Mouse (Mus musculus) gastrocnemius, postnatal 14 days (tissue): Measurements from ENCODE around the gene Ptpn20. TPM values are rescaled to one million over a fixed set of nuclear protein-coding genes. Genes with fewer than 3 reads are reported as not detected.

ENCODE experiments used
- DNase-seq: peaks from one replicate; pipeline ENCODE4 v3.0.0; 2021; ENCODE audit warnings: mixed read lengths
- intact Hi-C: fragments of 180-260 bp; cut with DNase I; formaldehyde crosslinking; loops from one replicate; pipeline ENCODE4 v1.15.1; 2025; ENCODE audit warnings: low total_unique reads
- long read RNA-seq, 2 experiments: library from polyadenylated mRNA; stranded (forward); transcript quantifications; one replicate each; pipeline ENCODE4 v2.0.0; 2021
- total RNA-seq, 2 experiments: library from RNA; stranded (reverse); gene quantifications; 2 replicates each; pipeline ENCODE4 v1.2.3; 2021

The Ptpn20 gene
- total RNA-seq = not detected
- long read RNA-seq, experiment 1 = 0 reads
- long read RNA-seq, experiment 2 = 0 reads

- intact Hi-C loops = no loop called here
- no peak for DNase-seq
These were observed at the start of gene Ptpn20 for GRCm38 (mm10) chr14:33588951-33589350. Gene Ptpn20, plus strand, starts transcription at chr14:33589207.

- no peak for DNase-seq
- intact Hi-C loops = no loop called here
These were observed 49.3 kb upstream of the Ptpn20 start for GRCm38 (mm10) chr14:33539559-33540167.

- DNase-seq = no peak
- intact Hi-C loops = no loop called here
These were observed 43.4 kb upstream of the Ptpn20 start for GRCm38 (mm10) chr14:33545565-33546143.

GRCm38 (mm10) chr14:33548650-33549049 is 40.4 kb upstream of the Ptpn20 start:
- DNase-seq = no peak
- intact Hi-C loops = no loop called here

GRCm38 (mm10) chr14:33549856-33550255 is 39.2 kb upstream of the Ptpn20 start:
- no peak for DNase-seq
- intact Hi-C loops = no loop called here

GRCm38 (mm10) chr14:33570737-33571136 is 18.3 kb upstream of the Ptpn20 start:
- DNase-seq = no peak
- intact Hi-C loops = no loop called here

GRCm38 (mm10) chr14:33573643-33574042 is 15.4 kb upstream of the Ptpn20 start:
- intact Hi-C loops = no loop called here
- DNase-seq = no peak

- intact Hi-C loops = no loop called here
- no peak for DNase-seq
These were observed 9.1 kb upstream of the Ptpn20 start for GRCm38 (mm10) chr14:33579771-33580484.

GRCm38 (mm10) chr14:33598376-33599130 is 9.5 kb downstream of the Ptpn20 start:
- intact Hi-C loops = no loop called here
- no peak for DNase-seq

GRCm38 (mm10) chr14:33607431-33607830 is 18.4 kb downstream of the Ptpn20 start:
- DNase-seq = no peak
- intact Hi-C loops = no loop called here

GRCm38 (mm10) chr14:33625036-33625435 is 36.0 kb downstream of the Ptpn20 start:
- no peak for DNase-seq
- intact Hi-C loops = no loop called here

GRCm38 (mm10) chr14:33632790-33633372 is 43.9 kb downstream of the Ptpn20 start:
- DNase-seq = no peak
- intact Hi-C loops = no loop called here

- DNase-seq = no peak
- intact Hi-C loops = no loop called here
These were observed 45.3 kb downstream of the Ptpn20 start for GRCm38 (mm10) chr14:33634354-33634753.

- no peak for DNase-seq
- intact Hi-C loops = no loop called here
These were observed 45.8 kb downstream of the Ptpn20 start for GRCm38 (mm10) chr14:33634774-33635173.

- DNase-seq = no peak
- intact Hi-C loops = no loop called here
These were observed 50.4 kb downstream of the Ptpn20 start for GRCm38 (mm10) chr14:33639357-33639756.

GRCm38 (mm10) chr14:33650721-33651120 is 61.7 kb downstream of the Ptpn20 start:
- intact Hi-C loops = no loop called here
- peak; percentile 18 for DNase-seq

- DNase-seq = no peak
- intact Hi-C loops = no loop called here
These were observed 68.5 kb downstream of the Ptpn20 start for GRCm38 (mm10) chr14:33657471-33657901.

- DNase-seq = no peak
- intact Hi-C loops = no loop called here
These were observed 69.3 kb downstream of the Ptpn20 start for GRCm38 (mm10) chr14:33658331-33658730.

GRCm38 (mm10) chr14:33662080-33662479 is 73.1 kb downstream of the Ptpn20 start:
- DNase-seq = no peak
- intact Hi-C loops = no loop called here

GRCm38 (mm10) chr14:33666301-33666700 is 77.3 kb downstream of the Ptpn20 start:
- intact Hi-C loops = no loop called here
- no peak for DNase-seq
